Mouse (Mus musculus) liver, embryonic 14.5 days (tissue): ENCODE measurements around the gene Bcar3.

Source experiments
- CTCF ChIP-seq: IDR thresholded peaks from 2 replicates; pipeline ENCODE4 v1.5.1; 2016; ENCODE audit warnings: antibody characterized with exemption, low read depth, control low read depth
- EP300 ChIP-seq: IDR thresholded peaks from 2 replicates; pipeline ENCODE4 v1.6.1; 2016; ENCODE audit warnings: antibody characterized with exemption, low read depth

DNA sequence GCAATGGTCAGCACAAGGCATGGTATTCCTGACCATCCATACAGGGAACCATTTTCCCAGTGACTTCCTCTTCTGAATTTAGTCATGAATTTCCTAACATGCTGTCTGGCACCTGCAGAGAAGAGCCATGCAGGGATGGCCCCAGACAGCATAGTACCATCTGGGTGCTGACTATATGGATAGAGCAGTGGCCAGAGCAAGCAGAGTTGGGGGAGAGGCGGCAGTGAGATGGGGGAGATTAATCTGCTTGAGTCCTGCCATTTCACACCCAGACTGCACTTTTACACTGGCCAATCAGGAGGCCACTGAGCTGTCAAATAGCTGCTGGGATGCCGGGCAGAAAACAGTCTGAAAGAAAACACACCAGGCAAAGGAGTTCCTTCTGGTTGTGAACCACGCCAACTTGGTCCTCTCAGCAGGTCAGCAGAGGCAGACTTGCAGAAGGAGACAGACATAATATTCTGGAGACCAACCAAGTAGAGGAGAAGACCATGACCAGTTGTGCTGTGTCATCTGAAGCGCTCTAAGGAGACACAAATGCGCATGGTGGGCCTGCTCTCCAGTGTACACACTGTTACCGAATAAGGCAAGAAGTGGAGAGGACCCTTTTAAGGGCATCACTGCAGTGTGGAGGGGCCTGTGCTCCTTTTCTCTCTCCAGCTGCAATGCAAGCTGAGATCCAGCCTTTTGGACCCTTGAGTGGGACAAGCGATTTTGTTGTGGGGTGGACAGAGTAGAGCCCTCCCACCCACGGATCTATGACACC lies 242.2 kb downstream of the Bcar3 start:
- TF ChIP-seq CTCF = no peak
- no peak for TF ChIP-seq EP300
